ENCODE assay signal across 19 mouse cellular contexts in the genomic region with DNA sequence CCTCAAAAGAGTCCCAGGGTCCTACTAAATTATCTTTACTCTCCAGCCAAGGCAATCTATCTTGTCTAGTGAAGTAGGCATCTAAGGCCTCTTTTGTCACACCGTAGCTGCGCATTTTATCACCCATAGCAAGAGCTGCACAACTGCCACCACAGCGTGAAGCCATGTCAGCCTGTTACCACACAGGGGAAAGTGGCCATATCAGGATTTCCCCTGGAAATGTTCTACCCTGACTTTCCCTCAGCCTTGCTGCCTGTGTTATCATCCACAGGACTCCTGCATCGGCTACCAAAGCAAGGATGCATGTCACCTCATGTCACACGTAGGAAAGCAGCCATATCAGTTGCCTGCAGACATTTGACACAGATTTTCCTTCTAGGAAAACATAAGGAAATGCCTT.
A peak's percentile ranks its signal among the peaks of the same experiment; 100 is the strongest.
DNase-seq lines count a peak whose midpoint lies in the region; ATAC-seq and TF ChIP-seq lines count a peak whose summit lies in the region.
"Had no signal": no experiment of that assay in that cellular context is flagged by ENCODE, and none has a peak within 500 bp of the region (broad histone marks: within the 10 kb centered on the region; RNA-seq: fewer than 3 reads in every experiment).

No protein-coding gene starts in this region.

- H3K36me3 ChIP-seq in heart, embryonic 11.5 days (ENCODE audit: control insufficient read depth, insufficient read depth, low read length): no peaks in the 10 kb centered on the region
- H3K36me3 ChIP-seq in liver, embryonic 12.5 days: no peaks in the 10 kb centered on the region
- no peaks in the 10 kb centered on the region for H3K36me3 ChIP-seq in liver, postnatal 0 days (replicated peaks; ENCODE audit: insufficient read depth, low read length)
- H3K36me3 ChIP-seq: embryonic facial prominence, embryonic 10.5 days; heart, embryonic 12.5 days; hindbrain, embryonic 15.5 days had no signal

- peaks cover 4% of the 10 kb centered on the region; the same call in 1 of the 2 replicates for H3K4me1 ChIP-seq in heart, embryonic 11.5 days (ENCODE audit: control insufficient read depth, insufficient read depth, low read length)
- H3K4me1 ChIP-seq in liver, embryonic 12.5 days: peaks cover 5% of the 10 kb centered on the region; the same call in 1 of the 2 replicates
- peaks cover 15% of the 10 kb centered on the region for H3K4me1 ChIP-seq in liver, postnatal 0 days (ENCODE audit: insufficient read depth)
- H3K4me1 ChIP-seq: hindbrain, embryonic 15.5 days had no signal

- H3K9ac ChIP-seq in heart, embryonic 11.5 days (ENCODE audit: low read depth, low read length): no peak overlapping the region
- no peak overlapping the region for H3K9ac ChIP-seq in liver, embryonic 12.5 days
- H3K9ac ChIP-seq in liver, postnatal 0 days (replicated peaks): no peak overlapping the region
- H3K9ac ChIP-seq: heart, embryonic 12.5 days; hindbrain, embryonic 15.5 days had no signal

- no peak for TF ChIP-seq EP300 in liver, postnatal 0 days (IDR thresholded peaks at IDR 0.05; ENCODE audit: low read depth)

- DNase-seq in heart, adult 11 months: peak; percentile 55
- DNase-seq in liver, postnatal 0 days: no peak
- DNase-seq in cerebellum, adult 8-10 months: no peak
- DNase-seq in right cerebral cortex, adult 18-20 months: no peak
- DNase-seq: adrenal gland, postnatal 10 days; cerebellum, adult 11-12 months; cerebellum, adult 9-11 months; cerebellum, postnatal 36 days; gastrocnemius, postnatal 36 days; heart, adult 18-20 months; heart, postnatal 36 days had no signal

- H3K27ac ChIP-seq in heart, embryonic 11.5 days (ENCODE audit: low read depth, low read length): no peak overlapping the region
- H3K27ac ChIP-seq in liver, embryonic 12.5 days: peak overlapping the region; percentile 30; the same call in 1 of the 2 replicates
- peak overlapping the region; percentile 75 for H3K27ac ChIP-seq in liver, postnatal 0 days (ENCODE audit: low read depth)
- H3K27ac ChIP-seq: embryonic facial prominence, embryonic 10.5 days; hindbrain, embryonic 15.5 days had no signal

- 40% methylated on average over 5 of the region's 5 CpGs for WGBS in heart, embryonic 11.5 days (ENCODE audit: insufficient replicate concordance)
- 21% methylated on average over 5 of the region's 5 CpGs for WGBS in liver, embryonic 12.5 days (ENCODE audit: insufficient replicate concordance)
- WGBS in liver, postnatal 0 days (ENCODE audit: insufficient replicate concordance): 41% methylated on average over 5 of the region's 5 CpGs

- no peak overlapping the region for H3K4me2 ChIP-seq in heart, embryonic 11.5 days
- H3K4me2 ChIP-seq in liver, embryonic 12.5 days: no peak overlapping the region
- H3K4me2 ChIP-seq in liver, postnatal 0 days (ENCODE audit: low read depth, low read length): no peak overlapping the region
- H3K4me2 ChIP-seq: heart, embryonic 12.5 days; hindbrain, embryonic 15.5 days had no signal

- no peaks in the 10 kb centered on the region for H3K9me3 ChIP-seq in heart, embryonic 11.5 days (replicated peaks; ENCODE audit: control insufficient read depth, low read length)
- no peaks in the 10 kb centered on the region for H3K9me3 ChIP-seq in liver, embryonic 12.5 days (replicated peaks)
- no peaks in the 10 kb centered on the region for H3K9me3 ChIP-seq in liver, postnatal 0 days (ENCODE audit: low read length)
- H3K9me3 ChIP-seq: embryonic facial prominence, embryonic 10.5 days; heart, embryonic 12.5 days; hindbrain, embryonic 15.5 days had no signal

- TF ChIP-seq CTCF in liver, postnatal 0 days (IDR thresholded peaks at IDR 0.05; ENCODE audit: low read depth): no peak

- H3K4me3 ChIP-seq in heart, embryonic 11.5 days (ENCODE audit: low read depth, low read length): no peak overlapping the region
- H3K4me3 ChIP-seq in liver, embryonic 12.5 days: no peak overlapping the region
- no peak overlapping the region for H3K4me3 ChIP-seq in liver, postnatal 0 days (ENCODE audit: low read depth, low read length)
- H3K4me3 ChIP-seq: embryonic facial prominence, embryonic 10.5 days; heart, embryonic 12.5 days; hindbrain, embryonic 15.5 days had no signal

- H3K27me3 ChIP-seq in heart, embryonic 11.5 days (ENCODE audit: control insufficient read depth, insufficient read depth, low read length): no peaks in the 10 kb centered on the region
- H3K27me3 ChIP-seq in liver, embryonic 12.5 days (replicated peaks): no peaks in the 10 kb centered on the region
- no peaks in the 10 kb centered on the region for H3K27me3 ChIP-seq in liver, postnatal 0 days (ENCODE audit: insufficient read depth, low read length)
- H3K27me3 ChIP-seq: heart, embryonic 12.5 days; hindbrain, embryonic 15.5 days had no signal

- no peak for ATAC-seq in heart, embryonic 11.5 days (replicated peaks; ENCODE audit: insufficient number of reproducible peaks, low FRiP score, low TSS enrichment)
- ATAC-seq in common myeloid progenitor, adult 5-6 weeks (replicated peaks; ENCODE audit: low read depth, poor library complexity, severe bottlenecking): peak; percentile 88
- ATAC-seq in liver, embryonic 12.5 days: no peak
- ATAC-seq in liver, postnatal 0 days: no peak
- ATAC-seq in inflammation-experienced regulatory T-cells, adult 6 months: no peak
- ATAC-seq: forebrain, embryonic 14.5 days had no signal
